In the genomic region with DNA sequence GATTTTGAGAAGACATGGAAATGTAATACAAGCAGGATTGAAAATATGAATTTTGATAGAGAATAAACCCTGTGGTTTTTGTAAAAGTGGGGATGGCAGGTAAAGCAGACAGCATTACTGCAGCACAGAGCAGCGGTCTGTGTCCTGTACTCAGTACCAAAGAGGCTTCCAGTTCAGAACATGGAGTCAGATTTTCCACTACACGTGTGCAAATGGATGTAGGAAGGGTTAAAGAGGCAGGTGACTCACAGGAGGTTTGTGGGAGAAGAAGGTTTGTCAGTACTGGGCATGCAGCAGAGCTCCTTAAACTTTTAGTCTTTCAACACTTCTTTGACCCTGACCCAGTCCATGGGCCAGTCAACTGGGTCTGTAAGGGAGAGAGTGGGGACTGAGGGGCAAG, we compare ENCODE assay signal across 30 mouse cellular contexts.
"Had no signal": no experiment of that assay in that cellular context is flagged by ENCODE, and none has a peak within 500 bp of the region (broad histone marks: within the 10 kb centered on the region; RNA-seq: fewer than 3 reads in every experiment).

No protein-coding gene starts in this region.

- H3K9me3 ChIP-seq: limb, embryonic 10.5 days; limb, embryonic 12.5 days; limb, embryonic 13.5 days; limb, embryonic 15.5 days; liver, embryonic 13.5 days; liver, embryonic 15.5 days; lung, embryonic 15.5 days; midbrain, embryonic 10.5 days; midbrain, embryonic 12.5 days; midbrain, embryonic 13.5 days; midbrain, embryonic 15.5 days; neural tube, embryonic 12.5 days had no signal

- H3K36me3 ChIP-seq: limb, embryonic 10.5 days; limb, embryonic 12.5 days; limb, embryonic 13.5 days; limb, embryonic 15.5 days; liver, embryonic 12.5 days; liver, embryonic 13.5 days; liver, embryonic 15.5 days; lung, embryonic 15.5 days; midbrain, embryonic 10.5 days; midbrain, embryonic 12.5 days; midbrain, embryonic 13.5 days; midbrain, embryonic 15.5 days; neural tube, embryonic 12.5 days had no signal

- H3K4me2 ChIP-seq: limb, embryonic 12.5 days; limb, embryonic 13.5 days; limb, embryonic 15.5 days; liver, embryonic 11.5 days; liver, embryonic 12.5 days; liver, embryonic 13.5 days; liver, embryonic 15.5 days; lung, embryonic 14.5 days; lung, embryonic 15.5 days; midbrain, embryonic 11.5 days; midbrain, embryonic 12.5 days; midbrain, embryonic 13.5 days; midbrain, embryonic 15.5 days; neural tube, embryonic 12.5 days had no signal

- H3K4me3 ChIP-seq: limb, embryonic 10.5 days; limb, embryonic 12.5 days; limb, embryonic 13.5 days; limb, embryonic 15.5 days; liver, embryonic 12.5 days; liver, embryonic 13.5 days; liver, embryonic 15.5 days; lung, embryonic 15.5 days; megakaryocyte, embryonic 14.5 days; midbrain, embryonic 10.5 days; midbrain, embryonic 12.5 days; midbrain, embryonic 13.5 days; midbrain, embryonic 15.5 days; myocyte; neural tube, embryonic 12.5 days had no signal

- DNase-seq: left cerebral cortex, postnatal 4 days; liver; liver, embryonic 13.5 days; liver, postnatal 0 days; lung, adult 18-20 months; lung, adult 2 months; lung, embryonic 14.5 days; lung, postnatal 10 days; lung, postnatal 14 days; lung, postnatal 36 days; lung, postnatal 4 days; midbrain, embryonic 14.5 days had no signal

- H3K27me3 ChIP-seq: limb, embryonic 12.5 days; limb, embryonic 13.5 days; limb, embryonic 15.5 days; liver, embryonic 12.5 days; liver, embryonic 13.5 days; liver, embryonic 15.5 days; lung, embryonic 15.5 days; megakaryocyte, embryonic 14.5 days; midbrain, embryonic 12.5 days; midbrain, embryonic 13.5 days; midbrain, embryonic 15.5 days; neural tube, embryonic 12.5 days had no signal

- H3K4me1 ChIP-seq: limb, embryonic 10.5 days; limb, embryonic 12.5 days; limb, embryonic 13.5 days; limb, embryonic 15.5 days; liver, embryonic 12.5 days; liver, embryonic 13.5 days; liver, embryonic 15.5 days; lung, embryonic 15.5 days; megakaryocyte, embryonic 14.5 days; midbrain, embryonic 10.5 days; midbrain, embryonic 12.5 days; midbrain, embryonic 13.5 days; midbrain, embryonic 15.5 days; neural tube, embryonic 12.5 days had no signal

- H3K9ac ChIP-seq: limb, embryonic 12.5 days; limb, embryonic 13.5 days; limb, embryonic 15.5 days; liver, embryonic 12.5 days; liver, embryonic 13.5 days; liver, embryonic 14.5 days; liver, embryonic 15.5 days; liver, postnatal 0 days; lung, embryonic 14.5 days; lung, embryonic 15.5 days; midbrain, embryonic 12.5 days; midbrain, embryonic 13.5 days; midbrain, embryonic 15.5 days; neural tube, embryonic 12.5 days had no signal

- H3K27ac ChIP-seq: limb, embryonic 10.5 days; limb, embryonic 12.5 days; limb, embryonic 13.5 days; limb, embryonic 15.5 days; liver, embryonic 12.5 days; liver, embryonic 13.5 days; liver, embryonic 14.5 days; liver, embryonic 15.5 days; lung, embryonic 15.5 days; macrophage; midbrain, embryonic 10.5 days; midbrain, embryonic 12.5 days; midbrain, embryonic 13.5 days; midbrain, embryonic 15.5 days; neural tube, embryonic 12.5 days had no signal
